Mouse (Mus musculus) gastrocnemius, adult 18-20 months (tissue): Measurements from ENCODE around the gene Tcp1. TPM values are rescaled to one million over a fixed set of nuclear protein-coding genes. Genes with fewer than 3 reads are reported as not detected.
"Not testable (repeated sequence)": the region's sequence is repeated elsewhere in the genome, so short reads cannot be mapped to it uniquely, and the experiment has no call there.

ENCODE experiments used
- DNase-seq: peaks from one replicate; pipeline ENCODE4 v3.0.0; 2021; ENCODE audit warnings: low spot score
- total RNA-seq, 2 experiments: library from RNA; stranded (reverse); gene quantifications; 2 replicates each; pipeline ENCODE4 v1.2.3; 2021

Tcp1 gene
- total RNA-seq, 2 experiments from 2014 or later = 167 to 180 TPM

DNA sequence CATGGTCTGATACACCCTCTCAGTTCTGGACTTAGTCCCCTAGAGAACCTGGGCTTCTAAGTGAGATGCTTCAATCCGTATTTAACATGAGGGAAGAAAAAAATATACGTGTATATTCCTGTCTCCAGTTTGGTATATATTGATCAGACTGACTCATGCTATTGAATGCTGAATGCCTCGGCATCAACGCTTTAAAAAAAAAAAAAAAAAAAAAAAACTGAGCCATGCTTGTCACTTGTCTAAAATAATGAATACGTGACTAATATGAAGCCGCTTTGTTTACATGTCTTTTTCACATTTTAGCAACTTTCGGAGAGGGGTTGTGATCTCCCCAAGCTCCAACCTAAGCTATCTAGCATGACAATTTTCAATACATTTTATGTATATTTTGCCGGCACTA, 5.1 kb upstream of the Tcp1 start:
- no peak for DNase-seq

DNA sequence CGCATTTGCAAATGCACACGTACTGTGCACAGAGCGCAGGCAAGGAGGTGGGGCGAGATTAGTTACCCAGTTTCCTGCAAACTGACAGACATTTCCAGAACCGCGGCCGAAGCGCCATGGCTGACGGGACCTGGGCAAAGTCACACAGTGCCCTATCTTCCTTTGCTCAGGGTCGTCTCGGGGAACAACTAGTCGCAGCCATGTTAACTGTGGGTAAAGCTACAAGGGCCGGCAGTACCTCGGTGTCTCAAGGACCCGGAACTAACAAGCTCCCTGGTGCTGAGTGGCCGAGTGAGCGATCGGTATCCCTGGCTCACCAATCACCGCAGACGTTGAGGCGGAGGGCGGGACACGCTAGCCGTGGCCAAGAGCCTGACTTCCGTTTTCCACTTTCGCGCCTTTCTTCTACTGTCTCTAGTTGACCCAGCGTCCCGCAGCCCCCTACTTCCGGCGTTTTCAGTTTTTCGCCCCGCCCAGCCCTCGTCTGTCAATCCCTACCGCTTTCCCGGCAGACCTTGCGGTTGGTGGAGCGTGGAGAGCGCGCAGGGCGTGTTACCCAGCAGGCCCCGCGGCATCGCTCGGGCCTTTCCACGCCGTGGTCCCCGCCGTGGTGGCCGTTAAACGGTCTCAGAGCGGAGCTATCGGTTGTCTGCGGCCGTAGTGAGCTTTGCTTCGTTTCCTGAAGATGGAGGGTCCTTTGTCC, 531 bp downstream of the Tcp1 start, which contains the start of gene Mrpl18:
Gene Mrpl18 (minus strand): TSS at position 465 of the 703 bp plus-strand sequence.
- DNase-seq = peak; percentile 99

DNA sequence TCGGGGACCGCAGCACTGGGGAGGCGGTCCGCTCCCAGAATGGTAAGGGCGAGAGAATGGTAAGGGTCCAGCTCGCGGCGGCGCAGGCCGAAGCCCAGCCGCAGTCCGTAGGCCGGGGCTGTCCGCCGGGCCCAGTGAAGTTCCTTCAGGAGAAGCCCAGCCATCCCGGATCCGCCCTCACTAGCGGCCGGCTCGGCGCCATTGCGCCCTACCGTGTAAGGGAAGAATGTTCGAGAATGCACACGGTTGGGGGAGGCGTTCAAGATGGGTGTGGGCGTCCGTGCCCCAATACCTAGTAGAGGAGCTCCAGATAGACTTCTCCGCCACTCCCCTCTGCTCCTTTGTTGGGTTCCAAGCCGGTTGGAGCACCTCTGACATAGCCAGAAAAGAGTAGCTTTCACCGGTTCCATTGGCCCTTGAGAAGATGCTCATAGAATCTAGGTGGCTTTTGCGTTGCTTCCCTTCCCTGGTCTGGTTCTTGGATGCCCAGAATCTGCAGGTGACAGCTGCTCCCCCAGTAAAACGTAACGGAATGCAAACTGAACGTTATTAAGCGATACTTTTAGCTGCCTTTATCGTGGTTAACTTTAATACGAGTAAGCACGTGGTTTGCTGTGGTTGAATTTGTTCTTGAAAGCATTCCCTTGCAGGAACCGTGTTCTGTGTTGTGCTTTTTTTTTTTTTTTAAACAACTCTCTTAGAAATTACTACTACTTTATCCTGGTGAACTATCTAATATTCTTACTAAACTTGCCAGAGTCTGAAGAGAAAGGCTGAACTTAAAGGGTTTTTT, 1.3 kb downstream of the Tcp1 start:
- no peak for DNase-seq

DNA sequence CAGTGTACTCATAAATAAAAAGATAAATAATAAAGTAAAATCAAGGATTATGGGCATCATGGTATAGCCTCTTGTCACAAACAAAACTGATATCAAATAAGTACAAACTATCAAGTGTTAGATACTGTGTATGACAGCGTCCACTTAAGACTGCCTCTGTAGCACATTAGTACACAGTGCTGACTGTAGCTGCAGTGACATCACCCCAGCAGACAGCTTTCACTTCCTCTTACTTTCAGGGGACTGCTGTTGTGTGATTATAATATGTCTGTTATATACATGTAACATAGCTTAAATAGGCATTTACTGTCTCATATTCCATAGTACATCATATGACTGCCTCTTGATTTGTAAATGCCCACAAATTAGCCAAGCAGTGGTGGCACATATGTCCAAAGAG, 5.6 kb downstream of the Tcp1 start:
- DNase-seq = no peak

DNA sequence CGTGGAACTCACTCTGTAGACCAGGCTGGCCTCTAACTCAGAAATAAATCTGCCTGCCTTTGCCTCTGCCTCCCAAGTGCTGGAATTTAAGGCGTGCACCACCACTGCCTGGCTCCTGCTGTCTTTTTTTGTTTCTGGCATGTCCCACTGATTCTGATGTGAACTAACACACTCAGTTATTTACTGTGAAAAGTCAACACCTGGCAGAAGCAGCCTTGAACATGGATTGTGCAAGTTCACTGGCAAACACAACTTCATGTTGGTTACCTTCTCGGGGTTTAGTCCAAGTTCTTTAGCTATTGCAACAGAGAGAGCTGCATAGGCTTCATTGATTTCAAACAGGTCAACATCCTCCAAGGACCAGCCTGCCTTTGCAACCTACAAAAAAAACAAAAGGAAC, 9.5 kb downstream of the Tcp1 start:
- no peak for DNase-seq

DNA sequence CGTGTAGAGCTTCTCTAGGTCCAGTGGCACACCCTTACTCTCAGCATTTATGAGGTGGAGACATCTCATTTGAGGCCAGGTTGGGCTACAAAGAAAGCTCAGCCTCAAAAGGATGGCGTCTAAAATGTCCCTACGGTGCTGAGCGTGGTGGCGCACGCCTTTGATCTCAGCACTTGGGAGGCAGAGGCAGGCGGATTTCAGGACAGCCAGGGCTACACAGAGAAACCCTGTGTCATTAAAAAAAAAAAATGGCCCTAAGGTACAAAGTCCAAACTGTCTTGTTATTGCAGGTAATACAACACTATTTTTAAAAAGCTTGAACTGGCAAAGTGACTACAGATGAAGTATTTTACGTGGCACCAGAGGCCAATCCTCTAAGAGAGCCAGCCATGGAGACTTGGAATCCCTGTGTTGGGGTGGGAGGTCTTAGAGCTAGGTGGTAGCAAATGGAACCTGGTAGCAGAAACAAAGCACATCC, 10.2 kb downstream of the Tcp1 start:
- DNase-seq = no peak

DNA sequence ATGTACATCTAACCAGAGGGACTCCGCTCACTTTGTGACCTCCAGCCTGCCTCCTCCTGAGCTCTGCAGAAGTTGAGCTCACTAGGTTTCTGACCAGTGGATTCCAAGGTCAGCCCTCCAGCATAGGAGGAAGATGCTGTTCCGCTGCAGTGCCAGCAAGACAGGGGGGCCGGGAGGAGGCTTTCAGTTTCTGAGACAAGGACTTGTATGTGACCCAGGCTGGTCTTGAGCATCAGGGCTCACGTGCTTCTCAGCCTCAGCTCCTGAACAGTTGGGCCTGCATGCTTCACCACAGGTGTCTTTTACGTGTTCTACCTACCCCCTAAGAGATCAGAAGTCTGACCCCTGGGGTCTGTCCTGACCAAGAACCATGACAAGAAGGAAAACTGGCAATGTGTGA, 16.1 kb downstream of the Tcp1 start:
- not testable (repeated sequence) for DNase-seq

DNA sequence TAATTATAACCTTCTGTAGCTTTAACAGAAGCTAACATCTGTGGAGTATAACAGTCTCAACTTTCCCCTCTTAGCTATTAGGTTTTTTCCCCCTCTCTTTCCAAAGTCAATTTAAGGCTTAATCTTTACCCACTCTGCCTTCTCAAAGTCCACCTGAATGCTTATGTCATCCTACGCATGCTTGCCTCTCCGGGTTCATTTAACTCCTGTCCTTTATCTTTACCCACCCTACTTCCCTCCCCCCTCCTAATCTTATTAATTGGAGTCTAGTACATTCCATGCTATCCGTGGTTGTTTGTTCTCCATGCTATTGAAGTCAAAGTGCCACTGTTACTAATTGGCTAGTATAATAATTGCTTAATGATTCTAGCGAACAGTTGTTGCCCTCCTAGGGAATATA, 20.2 kb downstream of the Tcp1 start:
- no peak for DNase-seq

DNA sequence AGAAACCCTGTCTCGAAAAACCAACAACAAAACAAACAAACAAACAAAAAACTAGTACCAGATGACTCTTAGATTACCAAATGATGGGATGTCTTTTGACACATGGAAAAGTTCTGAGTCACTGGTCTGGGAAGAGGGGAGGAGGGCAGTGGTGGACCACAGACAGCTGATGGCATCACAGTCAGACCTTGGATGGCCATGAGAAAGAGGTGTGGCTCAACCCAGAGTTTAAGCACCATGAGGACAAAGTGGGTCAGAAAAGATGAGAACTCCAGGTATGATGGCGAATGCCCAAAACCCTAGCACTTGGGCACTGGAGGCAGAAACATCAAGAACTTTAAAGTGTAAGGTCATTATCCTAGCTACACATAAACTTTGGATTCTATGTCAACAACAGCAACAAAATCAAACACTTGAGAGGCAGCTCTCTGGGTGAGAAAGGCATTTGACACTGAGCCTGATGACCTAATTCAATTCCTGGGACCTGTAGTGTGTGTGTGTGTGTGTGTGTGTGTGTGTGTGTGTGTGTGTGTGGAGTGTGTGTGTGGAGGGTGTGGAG, 22.0 kb downstream of the Tcp1 start:
- DNase-seq = no peak

DNA sequence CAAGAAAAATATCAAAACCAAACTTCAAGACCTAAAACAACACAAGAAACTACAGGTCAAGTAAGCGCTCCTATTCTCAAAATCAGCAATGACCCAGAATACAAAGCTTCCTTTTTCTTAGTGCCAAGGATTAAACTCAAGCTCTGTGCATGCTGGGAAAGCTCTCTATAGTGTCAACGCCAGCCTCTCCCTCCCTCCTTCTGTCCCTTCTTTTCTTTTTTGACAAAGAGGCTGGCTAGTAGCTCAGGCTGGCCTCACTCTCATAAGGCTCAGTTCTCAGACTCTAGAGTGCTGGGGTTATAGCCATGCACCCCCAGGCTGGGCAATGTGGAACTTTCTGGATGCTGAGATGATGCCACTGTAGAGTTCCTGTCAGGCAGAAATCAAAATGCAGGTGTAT, 22.6 kb downstream of the Tcp1 start:
- no peak for DNase-seq

DNA sequence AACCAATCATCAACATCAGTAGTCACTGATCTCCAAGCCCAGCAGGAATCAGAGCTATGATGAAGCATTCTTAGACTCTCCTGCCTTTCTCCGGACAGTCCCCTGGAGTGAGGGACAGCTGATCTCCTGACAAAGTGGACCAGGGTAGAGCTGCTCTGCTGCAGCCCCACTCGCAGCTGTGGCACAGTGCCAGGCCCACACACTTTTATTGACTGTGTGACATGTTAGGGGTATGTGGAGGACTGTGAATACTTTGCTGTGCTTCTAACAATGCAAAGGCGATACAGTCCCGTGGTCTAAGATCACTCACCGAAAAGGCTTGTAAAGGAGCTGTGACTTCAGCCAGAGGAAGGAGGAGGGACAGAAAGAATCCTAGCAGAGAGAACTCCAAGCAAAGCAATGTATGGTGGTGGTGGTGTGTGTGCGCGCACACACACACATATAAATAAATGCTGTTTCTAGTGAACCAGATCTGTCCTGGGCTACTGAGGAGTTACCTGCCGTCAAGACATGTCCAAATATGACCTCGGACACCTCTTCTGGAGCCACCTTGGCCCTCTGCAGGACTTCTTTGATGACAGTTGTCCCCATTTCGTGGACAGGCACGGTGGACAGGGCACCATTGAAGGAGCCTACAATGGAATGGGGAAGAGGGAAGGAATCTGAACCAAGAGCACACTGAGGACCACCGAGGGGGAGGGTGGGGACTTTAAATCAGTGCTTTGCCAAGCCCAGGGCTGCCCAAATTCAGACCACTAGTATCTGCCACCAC, 24.1 kb downstream of the Tcp1 start:
- DNase-seq = not testable (repeated sequence)

DNA sequence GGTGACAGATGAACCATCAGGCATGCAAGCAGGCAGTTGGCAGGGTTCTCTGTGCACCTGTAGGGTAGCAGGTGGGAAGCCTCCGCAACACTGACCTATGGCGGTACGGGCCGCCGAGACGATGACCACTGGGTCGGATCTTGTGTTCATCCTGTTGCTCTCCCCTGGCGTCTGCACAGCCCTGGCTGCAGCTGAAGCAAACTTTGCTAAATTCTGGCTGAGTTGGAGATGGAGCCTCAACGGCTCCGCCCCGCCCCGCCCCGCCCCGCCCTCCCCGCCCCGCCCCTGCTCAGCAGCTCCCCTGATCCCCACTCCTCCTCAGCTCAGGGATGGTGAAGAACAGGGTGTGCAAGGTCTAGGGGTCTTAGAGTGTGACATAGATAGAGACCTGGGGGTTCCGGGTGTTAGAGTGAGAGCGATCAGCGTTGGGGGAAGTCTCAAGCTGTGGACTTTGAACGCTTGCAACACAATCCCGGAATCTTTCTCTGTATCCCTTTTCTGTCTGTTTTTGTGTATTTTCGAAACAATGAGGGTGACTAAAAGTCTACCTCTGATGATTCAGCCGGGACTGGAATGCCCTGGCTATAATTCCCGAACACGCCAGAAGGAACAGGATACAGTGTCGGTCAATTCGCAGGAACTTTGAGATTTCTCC, 24.8 kb downstream of the Tcp1 start, which contains the start of gene Acat3:
Gene Acat3 (minus strand): TSS at position 450 of the 655 bp plus-strand sequence.
- no peak for DNase-seq

DNA sequence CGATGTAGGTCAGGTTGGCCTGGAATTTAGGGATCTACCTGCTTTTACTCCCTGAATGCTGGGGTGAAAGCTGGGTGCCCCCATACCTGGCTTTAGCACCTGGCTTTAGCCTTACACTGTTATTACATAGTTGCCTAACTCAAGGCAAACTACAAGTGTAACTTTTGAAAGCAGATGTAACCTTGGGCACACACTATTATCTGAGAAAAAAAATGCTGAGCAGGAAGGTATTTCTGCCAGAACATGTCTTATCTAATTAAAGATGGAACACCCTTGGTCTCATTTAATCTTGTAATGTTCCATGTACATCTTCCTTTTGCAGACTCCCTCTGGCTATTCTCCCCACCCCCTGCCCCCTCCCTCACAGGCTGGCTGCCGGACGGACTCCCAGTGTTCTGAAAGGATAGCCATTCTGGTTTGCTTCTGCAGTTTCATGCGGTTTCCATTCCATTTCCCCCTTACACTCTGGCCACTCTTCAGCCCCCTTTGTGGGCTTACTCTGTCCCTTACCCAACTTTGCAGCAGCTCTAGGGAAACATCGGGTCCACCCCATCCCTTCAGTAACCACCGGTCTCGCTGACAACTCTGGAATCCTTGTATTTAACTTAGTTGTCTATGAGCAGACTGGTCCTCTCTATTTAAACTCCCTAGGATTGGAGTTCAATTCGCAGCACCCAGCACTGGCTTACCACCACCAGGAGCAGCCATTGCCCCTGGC, 26.2 kb downstream of the Tcp1 start:
- no peak for DNase-seq

DNA sequence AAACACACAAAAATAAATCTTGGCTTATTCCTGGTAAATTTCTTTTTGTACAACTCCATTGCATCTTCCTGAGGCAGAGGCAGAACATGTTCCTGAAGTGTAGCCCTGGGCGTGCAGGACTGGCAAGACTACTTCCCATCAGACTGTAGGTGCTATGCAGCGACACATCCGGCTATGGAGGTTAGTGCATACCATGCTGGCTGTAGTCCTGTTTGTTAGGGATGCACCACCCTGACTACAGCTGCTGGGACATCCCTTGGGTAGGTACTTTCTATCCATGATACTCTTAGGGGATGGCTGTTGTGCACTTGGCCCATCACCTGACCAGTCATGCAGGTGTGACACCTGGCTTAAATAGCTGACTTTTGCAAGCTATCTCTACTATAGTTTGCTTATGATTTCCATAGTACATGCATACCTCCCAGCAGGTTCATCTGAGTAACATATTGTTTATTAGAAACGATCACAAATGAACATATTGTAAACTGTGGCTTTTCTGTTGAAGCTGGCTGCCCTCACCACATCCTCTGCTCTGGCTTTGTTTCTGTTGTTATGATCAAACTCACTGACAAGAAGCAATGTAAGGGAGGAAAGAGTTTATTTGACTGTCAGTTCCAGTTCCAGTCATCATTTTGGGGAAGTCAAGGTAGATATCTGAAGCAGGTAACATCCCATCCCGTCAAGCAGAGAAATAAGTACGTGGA, 27.1 kb downstream of the Tcp1 start:
- DNase-seq = no peak

DNA sequence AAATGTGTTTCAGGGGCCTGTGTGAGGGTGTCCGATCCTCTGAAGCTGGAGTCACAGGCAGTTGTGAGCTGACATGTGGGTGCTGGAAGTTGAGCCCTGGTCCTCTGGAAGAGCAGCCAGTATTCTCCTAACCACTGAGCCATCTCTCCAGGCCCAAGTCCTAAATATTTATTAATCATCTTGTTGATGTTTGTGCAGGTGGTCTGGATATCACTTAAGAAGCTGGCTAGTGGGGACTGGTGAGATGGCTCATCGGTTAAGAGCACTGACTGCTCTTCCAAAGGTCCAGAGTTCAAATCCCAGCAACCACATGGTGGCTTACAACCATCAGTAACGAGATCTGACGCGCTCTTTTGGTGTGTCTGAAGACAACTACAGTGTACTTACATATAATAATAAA, 34.2 kb downstream of the Tcp1 start:
- no peak for DNase-seq

DNA sequence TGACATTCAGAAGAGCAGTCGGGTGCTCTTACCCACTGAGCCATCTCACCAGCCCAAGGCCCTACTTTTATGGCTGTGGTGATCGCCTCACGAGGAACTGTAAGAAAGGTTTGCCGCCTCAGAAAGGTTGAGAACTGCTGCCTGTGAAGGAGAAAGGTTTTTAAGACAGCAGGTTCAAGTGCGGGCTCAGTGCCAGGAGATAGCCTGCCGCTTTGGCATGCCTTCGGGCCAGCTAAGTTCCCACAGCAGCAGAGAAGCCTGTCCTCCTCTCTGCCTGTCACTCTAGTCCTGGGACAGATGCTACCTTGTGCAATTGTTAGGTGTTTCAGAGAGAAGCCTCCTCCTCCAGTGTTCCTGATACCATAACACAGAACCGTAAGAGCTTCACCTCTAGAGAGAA, 41.2 kb downstream of the Tcp1 start:
- DNase-seq = no peak

DNA sequence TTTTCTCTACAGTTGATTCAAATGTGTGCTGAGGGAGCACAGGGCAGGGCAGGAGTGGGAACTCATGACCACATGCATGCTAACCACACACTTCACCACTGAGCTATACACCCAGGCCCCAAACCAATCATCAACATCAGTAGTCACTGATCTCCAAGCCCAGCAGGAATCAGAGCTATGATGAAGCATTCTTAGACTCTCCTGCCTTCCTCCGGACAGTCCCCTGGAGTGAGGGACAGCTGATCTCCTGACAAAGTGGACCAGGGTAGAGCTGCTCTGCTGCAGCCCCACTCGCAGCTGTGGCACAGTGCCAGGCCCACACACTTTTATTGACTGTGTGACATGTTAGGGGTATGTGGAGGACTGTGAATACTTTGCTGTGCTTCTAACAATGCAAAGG, 43.9 kb downstream of the Tcp1 start:
- not testable (repeated sequence) for DNase-seq

DNA sequence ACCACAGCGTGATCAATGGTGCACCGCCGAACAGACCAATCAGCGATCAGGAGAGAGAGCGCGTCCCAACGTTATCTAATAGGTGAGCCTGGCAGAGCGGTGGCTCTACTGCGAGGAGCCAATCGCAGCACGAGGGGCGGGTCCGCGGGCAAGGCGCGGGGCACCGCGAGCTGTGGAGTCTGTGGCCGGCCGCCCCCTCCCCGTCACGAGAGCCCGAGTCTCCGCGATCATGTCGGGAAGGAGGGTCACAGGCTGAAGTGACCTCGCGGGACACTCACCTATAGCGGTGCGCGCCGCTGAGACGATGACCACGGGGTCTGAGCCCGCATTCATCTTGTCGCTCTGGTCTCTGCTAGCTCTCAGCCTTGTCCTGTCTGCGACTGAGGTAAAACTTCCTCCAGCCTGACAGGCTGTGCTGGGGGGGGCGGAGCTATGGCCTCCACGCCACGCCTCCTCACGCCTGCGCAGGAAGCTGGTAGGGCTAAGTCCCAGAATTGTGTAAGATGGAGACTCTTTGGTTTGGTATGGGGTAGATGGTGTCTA, 44.9 kb downstream of the Tcp1 start, which contains the start of gene Acat2:
Gene Acat2 (minus strand): TSS at position 417 of the 543 bp plus-strand sequence.
- peak; percentile 92 for DNase-seq

DNA sequence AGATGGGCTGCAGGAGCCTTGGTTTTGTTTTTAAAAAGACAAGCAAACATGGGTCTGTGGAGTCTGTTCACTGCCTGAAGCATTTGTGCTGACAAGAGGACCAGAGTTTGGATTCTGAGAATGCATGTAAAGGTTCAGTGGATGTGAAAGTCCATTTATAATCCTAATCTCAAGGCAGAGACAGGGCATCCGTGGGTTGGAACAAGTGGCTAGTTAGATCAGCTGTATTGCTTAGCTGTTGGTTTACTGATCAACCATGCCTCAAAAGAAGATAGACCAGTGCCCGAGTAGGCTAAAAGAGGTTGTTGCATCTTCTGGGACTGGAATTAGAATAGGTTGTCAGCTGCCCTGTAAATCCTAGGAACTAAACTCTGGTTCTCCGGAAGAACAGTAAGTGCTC, 48.0 kb downstream of the Tcp1 start:
- DNase-seq = no peak
